Mouse (Mus musculus): ENCODE measurements around the gene Fam136a.

DNA sequence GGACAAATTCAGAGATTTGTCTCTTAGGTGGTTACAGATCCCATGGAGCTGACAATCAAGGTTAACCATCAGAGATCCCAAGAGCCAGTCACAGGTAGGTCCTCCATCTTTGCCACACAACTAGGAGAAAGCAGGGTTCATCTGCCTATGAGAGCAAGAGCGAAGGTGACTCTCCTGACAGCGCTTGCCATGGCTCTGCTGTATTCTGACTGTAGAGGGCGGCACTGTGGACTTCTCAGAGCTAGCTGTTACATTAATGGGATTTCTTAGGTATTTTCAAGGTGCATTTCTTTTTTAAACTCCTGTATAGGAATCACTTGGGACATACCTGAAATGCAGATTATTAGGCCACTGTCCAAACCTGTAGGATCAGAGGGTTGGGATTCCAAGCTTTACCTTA, 10.5 kb upstream of the Fam136a start:
- peak; percentile 30; the same call in 1 of the 2 replicates for TF ChIP-seq CTCF (IDR thresholded peaks at IDR 0.05; ENCODE audit: low read depth)
- TF ChIP-seq EP300 (optimal IDR thresholded peaks at IDR 0.05), result no peak
